20 mouse cellular contexts compared by ENCODE assay signal in genomic region chr6:137804606-137805005, GRCm38 (mm10). TPM values are rescaled to one million over a fixed set of nuclear protein-coding genes. Genes with fewer than 3 reads are reported as not detected.
DNase-seq lines count a peak whose midpoint lies in the region; ATAC-seq lines count a peak whose summit lies in the region.
"Had no signal": no experiment of that assay in that cellular context is flagged by ENCODE, and none has a peak within 500 bp of the region (broad histone marks: within the 10 kb centered on the region; RNA-seq: fewer than 3 reads in every experiment).

No protein-coding gene starts in this region.

- ATAC-seq in kidney, embryonic 14.5 days (ENCODE audit: low FRiP score, low TSS enrichment): 0 out of 2 replicates have a peak, but pooled peaks have one; percentile 14
- ATAC-seq: CD4-positive, CD25-positive, alpha-beta regulatory T cell, adult 4 months; forebrain, embryonic 13.5 days; inflammation-experienced regulatory T-cells, adult 6 months had no signal

- WGBS in heart, embryonic 10.5 days: 70% methylated on average over 9 of the region's 9 CpGs
- WGBS in kidney, embryonic 14.5 days: 37% methylated on average over 9 of the region's 9 CpGs

- no peak overlapping the region for H3K27ac ChIP-seq in heart, embryonic 10.5 days
- peak overlapping the region; percentile 37; the same call in 1 of the 2 replicates for H3K27ac ChIP-seq in kidney, embryonic 14.5 days (ENCODE audit: low read depth, low read length)
- H3K27ac ChIP-seq: embryonic facial prominence, embryonic 12.5 days; forebrain, embryonic 13.5 days had no signal

- no peaks in the 10 kb centered on the region for H3K27me3 ChIP-seq in heart, embryonic 10.5 days (ENCODE audit: insufficient read depth, poor library complexity, severe bottlenecking)
- no peaks in the 10 kb centered on the region for H3K27me3 ChIP-seq in kidney, embryonic 14.5 days (ENCODE audit: control insufficient read depth, insufficient read depth, low read length)
- H3K27me3 ChIP-seq: embryonic facial prominence, embryonic 12.5 days; forebrain, embryonic 13.5 days had no signal

- peaks cover 15% of the 10 kb centered on the region for H3K4me1 ChIP-seq in heart, embryonic 10.5 days
- H3K4me1 ChIP-seq in kidney, embryonic 14.5 days (ENCODE audit: control insufficient read depth, insufficient read depth, low read length): peaks cover 4% of the 10 kb centered on the region; the same call in 1 of the 2 replicates
- H3K4me1 ChIP-seq: forebrain, embryonic 13.5 days had no signal

- H3K9me3 ChIP-seq in heart, embryonic 10.5 days: peaks cover 7% of the 10 kb centered on the region
- peaks cover 11% of the 10 kb centered on the region; the same call in 1 of the 2 replicates for H3K9me3 ChIP-seq in kidney, embryonic 14.5 days (ENCODE audit: control insufficient read depth, low read length)
- H3K9me3 ChIP-seq: G1E had no signal

- no peak overlapping the region for H3K9ac ChIP-seq in kidney, embryonic 14.5 days (ENCODE audit: low read depth, low read length)
- H3K9ac ChIP-seq: embryonic facial prominence, embryonic 12.5 days; forebrain, embryonic 13.5 days had no signal

- DNase-seq in heart, embryonic 10.5 days (ENCODE audit: low spot score): peak; percentile 61
- no peak for DNase-seq in heart, adult 9 months (ENCODE audit: low spot score in 2 of 2)
- DNase-seq in kidney, adult 11 months: no peak
- DNase-seq in embryo, embryonic 10 days (ENCODE audit: low spot score): peak; percentile 53
- peak; percentile 26 for DNase-seq in kidney, postnatal 10 days
- no peak for DNase-seq in yolk sac, embryonic 10.5 days (ENCODE audit: low spot score)
- no peak for DNase-seq in frontal cortex, postnatal 36 days (ENCODE audit: low spot score in 2 of 2)
- DNase-seq: adrenal gland, postnatal 25 days; cerebellum, adult 11 months; cerebellum, postnatal 25 days; gastrocnemius, postnatal 25 days; lung, adult 18-20 months; lung, postnatal 36 days had no signal

- H3K4me3 ChIP-seq in heart, embryonic 10.5 days: no peak overlapping the region
- no peak overlapping the region for H3K4me3 ChIP-seq in kidney, embryonic 14.5 days (ENCODE audit: low read length)
- H3K4me3 ChIP-seq: embryonic facial prominence, embryonic 12.5 days; erythroblast, embryonic 14.5 days; forebrain, embryonic 13.5 days had no signal

- peaks cover 36% of the 10 kb centered on the region for H3K36me3 ChIP-seq in heart, embryonic 10.5 days
- H3K36me3 ChIP-seq in kidney, embryonic 14.5 days (ENCODE audit: control insufficient read depth, insufficient read depth, low read length): 0 out of 2 replicates have a peak, but pooled peaks cover 3% of the 10 kb centered on the region

- H3K4me2 ChIP-seq in kidney, embryonic 14.5 days (replicated peaks; ENCODE audit: low read depth, low read length): no peak overlapping the region
- H3K4me2 ChIP-seq: embryonic facial prominence, embryonic 12.5 days; forebrain, embryonic 13.5 days had no signal

RNA-seq across cellular contexts. Expression of gene Dera, which starts 50.3 kb away (rescaled TPM):
- 76.1 and 79.9 TPM in 2 replicates for polyA plus RNA-seq in heart, embryonic 10.5 days (2016; fragmentation: Nextera tagmentation; extraction: Ambion mirVana)
- polyA plus RNA-seq in kidney, embryonic 14.5 days (2014; fragmentation: Nextera tagmentation; extraction: Ambion mirVana): 68.7 and 73.1 TPM in 2 replicates

Comparison
In these comparisons a context has a peak if more than half of its experiments do, and no peak if none do; other contexts are left out.
1. DNase-seq: peak in heart, embryonic 10.5 days (single experiment), embryo, embryonic 10 days (single experiment) and kidney, postnatal 10 days (single experiment); none in heart, adult 9 months (0 of 2), kidney, adult 11 months (single experiment), yolk sac, embryonic 10.5 days (single experiment) and frontal cortex, postnatal 36 days (0 of 2).